Mouse (Mus musculus): ENCODE data around the gene Gm31571. TPM values are rescaled to one million over a fixed set of nuclear protein-coding genes. Genes with fewer than 3 reads are reported as not detected.
"Not testable (repeated sequence)": the region's sequence is repeated elsewhere in the genome, so short reads cannot be mapped to it uniquely, and the experiment has no call there.

Gm31571 gene
- total RNA-seq (2022), result not detected

GRCm38 (mm10) chrY:22051253-22051652 lies at the start of gene Gm31571:
Gm31571 (minus strand) TSS chrY:22051353.
- not testable (repeated sequence) for DNase-seq
